Mouse (Mus musculus) myocyte (in vitro differentiated cells): ENCODE measurements around the gene Ucp3. TPM values are rescaled to one million over a fixed set of nuclear protein-coding genes. Genes with fewer than 3 reads are reported as not detected.

ENCODE experiments used
- H3K27me3 ChIP-seq: one replicate; pipeline ENCODE4 v1.6.1; 2011; ENCODE audit not compliant: control insufficient read depth, insufficient read depth, insufficient read length
- H3K36me3 ChIP-seq: one replicate; pipeline ENCODE4 v1.6.1; 2011; ENCODE audit not compliant: control insufficient read depth, insufficient read depth
- H3K4me2 ChIP-seq: one replicate; pipeline ENCODE4 v1.6.1; 2011; ENCODE audit warnings: low read depth, control low read depth
- H3K4me3 ChIP-seq: one replicate; pipeline ENCODE4 v1.5.1; 2011; ENCODE audit warnings: mild to moderate bottlenecking, control low read depth, moderate library complexity
- H3K79me2 ChIP-seq: one replicate; pipeline ENCODE4 v1.6.1; 2011; ENCODE audit not compliant: control insufficient read depth, insufficient read depth
- H3ac ChIP-seq: one replicate; pipeline ENCODE4 v1.6.1; 2011; ENCODE audit not compliant: control insufficient read depth, insufficient read length
- CEBPB ChIP-seq: IDR thresholded peaks from 2 replicates; pipeline ENCODE4 v1.6.1; 2011; ENCODE audit warnings: mild to moderate bottlenecking, moderate library complexity; ENCODE audit not compliant: poor library complexity, insufficient read depth, severe bottlenecking
- E2F4 ChIP-seq: IDR thresholded peaks from one replicate; pipeline ENCODE4 v1.6.1; 2011; ENCODE audit warnings: mild to moderate bottlenecking, control low read depth, moderate library complexity; ENCODE audit not compliant: insufficient read depth
- MAX ChIP-seq: IDR thresholded peaks from one replicate; pipeline ENCODE4 v1.6.1; 2011; ENCODE audit warnings: low read depth, mild to moderate bottlenecking, control low read depth
- MYOD1 ChIP-seq, 3 experiments: IDR thresholded peaks; one replicate each; pipeline ENCODE4 v1.6.1; 2011; ENCODE audit warnings: control low read depth in 2 of 3, low read depth in 2 of 3, mild to moderate bottlenecking in 2 of 3, moderate library complexity in 1 of 3; ENCODE audit not compliant: insufficient read length in 2 of 3, control insufficient read depth in 1 of 3
- MYOG ChIP-seq, 3 experiments: IDR thresholded peaks; one replicate each; pipeline ENCODE4 v1.6.1; 2011; ENCODE audit warnings: control low read depth in 2 of 3, low read depth in 2 of 3, mild to moderate bottlenecking in 2 of 3; ENCODE audit not compliant: insufficient read length in 2 of 3, control insufficient read depth in 1 of 3, insufficient read depth in 1 of 3
- POLR2A ChIP-seq: IDR thresholded peaks from one replicate; pipeline ENCODE4 v1.6.1; 2011; ENCODE audit warnings: low read depth, mild to moderate bottlenecking, control low read depth, moderate library complexity; ENCODE audit not compliant: insufficient read length
- POLR2AphosphoS2 ChIP-seq: IDR thresholded peaks from one replicate; pipeline ENCODE4 v1.6.1; 2011; ENCODE audit warnings: low read depth, control low read depth; ENCODE audit not compliant: insufficient read length
- REST ChIP-seq: IDR thresholded peaks from one replicate; pipeline ENCODE4 v1.6.1; 2011; ENCODE audit warnings: mild to moderate bottlenecking, control low read depth, moderate library complexity; ENCODE audit not compliant: insufficient read depth, insufficient read length
- SRF ChIP-seq: IDR thresholded peaks from one replicate; pipeline ENCODE4 v1.6.1; 2011; ENCODE audit warnings: low read depth; ENCODE audit not compliant: control insufficient read depth, insufficient read length
- TCF12 ChIP-seq: IDR thresholded peaks from one replicate; pipeline ENCODE4 v1.6.1; 2011; ENCODE audit warnings: mild to moderate bottlenecking, control low read depth; ENCODE audit not compliant: poor library complexity, insufficient read depth, severe bottlenecking
- TCF3 ChIP-seq: IDR thresholded peaks from one replicate; pipeline ENCODE4 v1.6.1; 2011; ENCODE audit warnings: low read depth, control low read depth; ENCODE audit not compliant: insufficient read length
- USF1 ChIP-seq: IDR thresholded peaks from one replicate; pipeline ENCODE4 v1.6.1; 2011; ENCODE audit warnings: low read depth, mild to moderate bottlenecking, control low read depth, moderate library complexity
- polyA plus RNA-seq: library from polyadenylated mRNA; unstranded; fragments of >200 nt; fragmentation: generic; extraction: Trizol; gene quantifications from one replicate; pipeline ENCODE4 v1.2.1, GENCODE M21; 2012; ENCODE audit warnings: missing spikeins

Gene Ucp3
- polyA plus RNA-seq, 1 experiment: 2.2 TPM

GRCm38 (mm10) chr7:100443728-100444127 is 29.1 kb upstream of the Ucp3 start:
- Histone ChIP-seq H3ac (no peak overlapping the region), H3K27me3 (no peaks in the 10 kb centered on the region), H3K4me3 (no peak overlapping the region), H3K79me2 (no peaks in the 10 kb centered on the region), H3K36me3 (peaks cover 12% of the 10 kb centered on the region), H3K4me2 (no peak overlapping the region)
- TF ChIP-seq MYOD1 (IDR thresholded peaks at IDR 0.05; ENCODE audit: control insufficient read depth in 1 of 3, insufficient read length in 2 of 3, low read depth in 2 of 3) (no peak), USF1 (no peak), REST (no peak), TCF3 (no peak), MAX (no peak), E2F4 (no peak), MYOG (IDR thresholded peaks at IDR 0.05; ENCODE audit: control insufficient read depth in 1 of 3, insufficient read depth in 1 of 3, insufficient read length in 2 of 3, low read depth in 2 of 3) (no peak), SRF (no peak), CEBPB (no peak), TCF12 (no peak), POLR2AphosphoS2 (no peak), POLR2A (no peak)

- TF ChIP-seq REST: no peak
- TF ChIP-seq POLR2A: no peak
- TF ChIP-seq TCF12: no peak
- Histone ChIP-seq H3K4me3 (no peak overlapping the region), H3K36me3 (peaks cover 13% of the 10 kb centered on the region), H3K79me2 (no peaks in the 10 kb centered on the region), H3K27me3 (no peaks in the 10 kb centered on the region), H3ac (no peak overlapping the region), H3K4me2 (no peak overlapping the region)
Measured at GRCm38 (mm10) chr7:100446271-100446670, 26.5 kb upstream of the Ucp3 start.

GRCm38 (mm10) chr7:100448530-100448929 is 24.3 kb upstream of the Ucp3 start:
- Histone ChIP-seq H3K79me2 (no peaks in the 10 kb centered on the region), H3K4me2 (no peak overlapping the region), H3ac (no peak overlapping the region), H3K4me3 (no peak overlapping the region), H3K36me3 (peaks cover 13% of the 10 kb centered on the region), H3K27me3 (no peaks in the 10 kb centered on the region)
- TF ChIP-seq MYOD1 (IDR thresholded peaks at IDR 0.05; ENCODE audit: control insufficient read depth in 1 of 3, insufficient read length in 2 of 3, low read depth in 2 of 3) (no peak), REST (no peak), TCF3 (no peak), POLR2AphosphoS2 (no peak), E2F4 (no peak), MYOG (IDR thresholded peaks at IDR 0.05; ENCODE audit: control insufficient read depth in 1 of 3, insufficient read depth in 1 of 3, insufficient read length in 2 of 3, low read depth in 2 of 3) (no peak), SRF (no peak), CEBPB (no peak), MAX (no peak), TCF12 (no peak), POLR2A (no peak), USF1 (no peak)

GRCm38 (mm10) chr7:100448985-100449384 is 23.8 kb upstream of the Ucp3 start:
- Histone ChIP-seq H3K4me3 (no peak overlapping the region), H3K36me3 (peaks cover 11% of the 10 kb centered on the region), H3K27me3 (no peaks in the 10 kb centered on the region), H3K79me2 (no peaks in the 10 kb centered on the region), H3K4me2 (no peak overlapping the region), H3ac (no peak overlapping the region)
- no peak for TF ChIP-seq MAX
- no peak for TF ChIP-seq POLR2A
- no peak for TF ChIP-seq REST
- no peak for TF ChIP-seq MYOG (IDR thresholded peaks at IDR 0.05; ENCODE audit: control insufficient read depth in 1 of 3, insufficient read depth in 1 of 3, insufficient read length in 2 of 3, low read depth in 2 of 3)
- no peak for TF ChIP-seq TCF3
- no peak for TF ChIP-seq SRF
- no peak for TF ChIP-seq E2F4
- TF ChIP-seq POLR2AphosphoS2: no peak

GRCm38 (mm10) chr7:100458153-100458552 is 14.6 kb upstream of the Ucp3 start:
- Histone ChIP-seq H3K79me2 (no peaks in the 10 kb centered on the region), H3K4me2 (no peak overlapping the region), H3K4me3 (no peak overlapping the region), H3K36me3 (no peaks in the 10 kb centered on the region), H3ac (no peak overlapping the region), H3K27me3 (no peaks in the 10 kb centered on the region)
- TF ChIP-seq POLR2AphosphoS2 (no peak), CEBPB (no peak), REST (no peak), USF1 (no peak), MYOG (IDR thresholded peaks at IDR 0.05; ENCODE audit: control insufficient read depth in 1 of 3, insufficient read depth in 1 of 3, insufficient read length in 2 of 3, low read depth in 2 of 3) (peak in 1 of 3 experiments; percentile 30), MYOD1 (IDR thresholded peaks at IDR 0.05; ENCODE audit: control insufficient read depth in 1 of 3, insufficient read length in 2 of 3, low read depth in 2 of 3) (no peak), E2F4 (no peak), TCF12 (no peak)
